Mouse (Mus musculus): ENCODE results near the gene Atxn1. TPM values are rescaled to one million over a fixed set of nuclear protein-coding genes. Genes with fewer than 3 reads are reported as not detected.

Atxn1 gene
- polyA plus RNA-seq, 1 experiment from 2014 or later, result 5.3 TPM

- no peaks in the 10 kb centered on the region for H3K36me3 ChIP-seq (ENCODE audit: control insufficient read depth, insufficient read depth, low read length)
- H3K9ac ChIP-seq (ENCODE audit: low read depth, low read length), result no peak overlapping the region
- H3K4me2 ChIP-seq (ENCODE audit: low read depth, low read length), result no peak overlapping the region
- ATAC-seq, result no peak
- H3K27me3 ChIP-seq (replicated peaks; ENCODE audit: control insufficient read depth, insufficient read depth, low read length), result no peaks in the 10 kb centered on the region
- 73% methylated on average over 12 of the region's 12 CpGs for WGBS
- no peaks in the 10 kb centered on the region for H3K9me3 ChIP-seq (ENCODE audit: control insufficient read depth, low read length)
- no peaks in the 10 kb centered on the region for H3K4me1 ChIP-seq (ENCODE audit: control insufficient read depth, insufficient read depth, low read length)
- no peak overlapping the region for H3K4me3 ChIP-seq (ENCODE audit: low read length)
- no peak overlapping the region for H3K27ac ChIP-seq (ENCODE audit: low read length)
Observed at GRCm38 (mm10) chr13:45582294-45582693, 382.5 kb downstream of the Atxn1 start.

- no peak overlapping the region for H3K27ac ChIP-seq (ENCODE audit: low read length)
- H3K9me3 ChIP-seq (ENCODE audit: control insufficient read depth, low read length), result no peaks in the 10 kb centered on the region
- no peak overlapping the region for H3K4me3 ChIP-seq (ENCODE audit: low read length)
- 54% methylated on average over 3 of the region's 3 CpGs for WGBS
- no peak overlapping the region for H3K4me2 ChIP-seq (ENCODE audit: low read depth, low read length)
- H3K4me1 ChIP-seq (ENCODE audit: control insufficient read depth, insufficient read depth, low read length), result peaks cover 5% of the 10 kb centered on the region; the same call in 1 of the 2 replicates
- no peak for ATAC-seq
- no peak overlapping the region for H3K9ac ChIP-seq (ENCODE audit: low read depth, low read length)
- H3K27me3 ChIP-seq (replicated peaks; ENCODE audit: control insufficient read depth, insufficient read depth, low read length), result no peaks in the 10 kb centered on the region
- no peaks in the 10 kb centered on the region for H3K36me3 ChIP-seq (ENCODE audit: control insufficient read depth, insufficient read depth, low read length)
Observed at GRCm38 (mm10) chr13:45579751-45580150, 385.1 kb downstream of the Atxn1 start.

GRCm38 (mm10) chr13:45577784-45578183, 387.0 kb downstream of the Atxn1 start:
- WGBS, result 59% methylated on average over 2 of the region's 2 CpGs
- no peak for ATAC-seq
- Histone ChIP-seq H3K4me3 (ENCODE audit: low read length) (no peak overlapping the region), H3K36me3 (ENCODE audit: control insufficient read depth, insufficient read depth, low read length) (no peaks in the 10 kb centered on the region), H3K9me3 (ENCODE audit: control insufficient read depth, low read length) (no peaks in the 10 kb centered on the region), H3K27me3 (replicated peaks; ENCODE audit: control insufficient read depth, insufficient read depth, low read length) (no peaks in the 10 kb centered on the region), H3K9ac (ENCODE audit: low read depth, low read length) (no peak overlapping the region), H3K4me2 (ENCODE audit: low read depth, low read length) (no peak overlapping the region), H3K27ac (ENCODE audit: low read length) (no peak overlapping the region), H3K4me1 (ENCODE audit: control insufficient read depth, insufficient read depth, low read length) (peaks cover 5% of the 10 kb centered on the region; the same call in 1 of the 2 replicates)

GRCm38 (mm10) chr13:45577366-45577765, 387.4 kb downstream of the Atxn1 start:
- H3K9ac ChIP-seq (ENCODE audit: low read depth, low read length), result no peak overlapping the region
- no peaks in the 10 kb centered on the region for H3K36me3 ChIP-seq (ENCODE audit: control insufficient read depth, insufficient read depth, low read length)
- no peaks in the 10 kb centered on the region for H3K27me3 ChIP-seq (replicated peaks; ENCODE audit: control insufficient read depth, insufficient read depth, low read length)
- no peak overlapping the region for H3K27ac ChIP-seq (ENCODE audit: low read length)
- H3K4me2 ChIP-seq (ENCODE audit: low read depth, low read length), result no peak overlapping the region
- H3K9me3 ChIP-seq (ENCODE audit: control insufficient read depth, low read length), result no peaks in the 10 kb centered on the region
- ATAC-seq, result no peak
- H3K4me1 ChIP-seq (ENCODE audit: control insufficient read depth, insufficient read depth, low read length), result peaks cover 5% of the 10 kb centered on the region; the same call in 1 of the 2 replicates
- 60% methylated on average over 5 of the region's 5 CpGs for WGBS
- H3K4me3 ChIP-seq (ENCODE audit: low read length), result no peak overlapping the region

- Histone ChIP-seq H3K9me3 (ENCODE audit: control insufficient read depth, low read length) (no peaks in the 10 kb centered on the region), H3K9ac (ENCODE audit: low read depth, low read length) (no peak overlapping the region), H3K27ac (ENCODE audit: low read length) (peak overlapping the region; percentile 47; the same call in 1 of the 2 replicates), H3K4me1 (ENCODE audit: control insufficient read depth, insufficient read depth, low read length) (peaks cover 9% of the 10 kb centered on the region; the same call in 1 of the 2 replicates), H3K4me3 (ENCODE audit: low read length) (no peak overlapping the region), H3K4me2 (ENCODE audit: low read depth, low read length) (no peak overlapping the region), H3K27me3 (replicated peaks; ENCODE audit: control insufficient read depth, insufficient read depth, low read length) (no peaks in the 10 kb centered on the region), H3K36me3 (ENCODE audit: control insufficient read depth, insufficient read depth, low read length) (no peaks in the 10 kb centered on the region)
- 57% methylated on average over 4 of the region's 4 CpGs for WGBS
- peak; percentile 64 for ATAC-seq
Observed at GRCm38 (mm10) chr13:45576185-45576584, 388.6 kb downstream of the Atxn1 start.

GRCm38 (mm10) chr13:45572768-45573167, 392.0 kb downstream of the Atxn1 start:
- no peaks in the 10 kb centered on the region for H3K27me3 ChIP-seq (replicated peaks; ENCODE audit: control insufficient read depth, insufficient read depth, low read length)
- no peaks in the 10 kb centered on the region for H3K9me3 ChIP-seq (ENCODE audit: control insufficient read depth, low read length)
- H3K4me3 ChIP-seq (ENCODE audit: low read length), result no peak overlapping the region
- no peak for ATAC-seq
- H3K4me2 ChIP-seq (ENCODE audit: low read depth, low read length), result no peak overlapping the region
- no peak overlapping the region for H3K27ac ChIP-seq (ENCODE audit: low read length)
- H3K9ac ChIP-seq (ENCODE audit: low read depth, low read length), result no peak overlapping the region
- 29% methylated on average over 4 of the region's 4 CpGs for WGBS
- H3K4me1 ChIP-seq (ENCODE audit: control insufficient read depth, insufficient read depth, low read length), result peaks cover 9% of the 10 kb centered on the region; the same call in 1 of the 2 replicates
- no peaks in the 10 kb centered on the region for H3K36me3 ChIP-seq (ENCODE audit: control insufficient read depth, insufficient read depth, low read length)

GRCm38 (mm10) chr13:45571795-45572262, 393.0 kb downstream of the Atxn1 start:
- peak overlapping the region; percentile 26; the same call in 1 of the 2 replicates for H3K4me2 ChIP-seq (ENCODE audit: low read depth, low read length)
- under 1% methylated on average over 6 of the region's 6 CpGs for WGBS
- H3K36me3 ChIP-seq (ENCODE audit: control insufficient read depth, insufficient read depth, low read length), result 0 out of 2 replicates have a peak, but pooled peaks cover 5% of the 10 kb centered on the region
- H3K27me3 ChIP-seq (replicated peaks; ENCODE audit: control insufficient read depth, insufficient read depth, low read length), result no peaks in the 10 kb centered on the region
- no peak overlapping the region for H3K4me3 ChIP-seq (ENCODE audit: low read length)
- peaks cover 9% of the 10 kb centered on the region; the same call in 1 of the 2 replicates for H3K4me1 ChIP-seq (ENCODE audit: control insufficient read depth, insufficient read depth, low read length)
- H3K9me3 ChIP-seq (ENCODE audit: control insufficient read depth, low read length), result no peaks in the 10 kb centered on the region
- no peak for ATAC-seq
- H3K9ac ChIP-seq (ENCODE audit: low read depth, low read length), result no peak overlapping the region
- H3K27ac ChIP-seq (ENCODE audit: low read length), result no peak overlapping the region

- 75% methylated on average over 7 of the region's 7 CpGs for WGBS
- Histone ChIP-seq H3K4me2 (ENCODE audit: low read depth, low read length) (no peak overlapping the region), H3K4me1 (ENCODE audit: control insufficient read depth, insufficient read depth, low read length) (peaks cover 3% of the 10 kb centered on the region; the same call in 1 of the 2 replicates), H3K9ac (ENCODE audit: low read depth, low read length) (no peak overlapping the region), H3K4me3 (ENCODE audit: low read length) (no peak overlapping the region), H3K27ac (ENCODE audit: low read length) (no peak overlapping the region), H3K27me3 (replicated peaks; ENCODE audit: control insufficient read depth, insufficient read depth, low read length) (no peaks in the 10 kb centered on the region), H3K9me3 (ENCODE audit: control insufficient read depth, low read length) (no peaks in the 10 kb centered on the region), H3K36me3 (ENCODE audit: control insufficient read depth, insufficient read depth, low read length) (0 out of 2 replicates have a peak, but pooled peaks cover 5% of the 10 kb centered on the region)
- no peak for ATAC-seq
Observed at GRCm38 (mm10) chr13:45569932-45570331, 394.9 kb downstream of the Atxn1 start.

GRCm38 (mm10) chr13:45564946-45565345, 399.9 kb downstream of the Atxn1 start:
- no peak overlapping the region for H3K27ac ChIP-seq (ENCODE audit: low read length)
- H3K27me3 ChIP-seq (replicated peaks; ENCODE audit: control insufficient read depth, insufficient read depth, low read length), result no peaks in the 10 kb centered on the region
- H3K4me1 ChIP-seq (ENCODE audit: control insufficient read depth, insufficient read depth, low read length), result no peaks in the 10 kb centered on the region
- WGBS, result 54% methylated on average over 4 of the region's 4 CpGs
- no peak for ATAC-seq
- H3K9ac ChIP-seq (ENCODE audit: low read depth, low read length), result no peak overlapping the region
- H3K9me3 ChIP-seq (ENCODE audit: control insufficient read depth, low read length), result no peaks in the 10 kb centered on the region
- no peak overlapping the region for H3K4me2 ChIP-seq (ENCODE audit: low read depth, low read length)
- H3K4me3 ChIP-seq (ENCODE audit: low read length), result no peak overlapping the region
- H3K36me3 ChIP-seq (ENCODE audit: control insufficient read depth, insufficient read depth, low read length), result 0 out of 2 replicates have a peak, but pooled peaks cover 5% of the 10 kb centered on the region

GRCm38 (mm10) chr13:45562011-45562410, 402.8 kb downstream of the Atxn1 start:
- no peak overlapping the region for H3K4me3 ChIP-seq (ENCODE audit: low read length)

More at GRCm38 (mm10) chr13:45562011-45562410, 402.8 kb downstream of the Atxn1 start:
- Histone ChIP-seq H3K4me1 (ENCODE audit: control insufficient read depth, insufficient read depth, low read length) (no peaks in the 10 kb centered on the region), H3K9ac (ENCODE audit: low read depth, low read length) (no peak overlapping the region), H3K27me3 (replicated peaks; ENCODE audit: control insufficient read depth, insufficient read depth, low read length) (no peaks in the 10 kb centered on the region), H3K36me3 (ENCODE audit: control insufficient read depth, insufficient read depth, low read length) (0 out of 2 replicates have a peak, but pooled peaks cover 2% of the 10 kb centered on the region), H3K4me2 (ENCODE audit: low read depth, low read length) (no peak overlapping the region), H3K27ac (ENCODE audit: low read length) (no peak overlapping the region), H3K9me3 (ENCODE audit: control insufficient read depth, low read length) (no peaks in the 10 kb centered on the region)
- no peak for ATAC-seq
- 81% methylated on average over 9 of the region's 9 CpGs for WGBS
